Mouse (Mus musculus) mammary gland, adult 2 months (tissue): ENCODE results near the gene Serpina1d. TPM values are rescaled to one million over a fixed set of nuclear protein-coding genes. Genes with fewer than 3 reads are reported as not detected.

Experiments
- polyA plus RNA-seq: library from polyadenylated mRNA; depleted of rRNA; stranded (reverse); fragments of >200 nt; gene quantifications from 2 replicates; pipeline ENCODE4 v1.2.3, GENCODE M21; 2012; ENCODE audit warnings: low replicate concordance; rRNA removed

Serpina1d gene
- 0.52 and 2.8 TPM in 2 replicates for polyA plus RNA-seq

GRCm38 (mm10) chr12:103773246-103773851 lies at the start of gene Serpina1d:
Gene Serpina1d (minus strand): TSS chr12:103773592.

Other genes with a start within 250 kb of the Serpina1d start
- 0.84 and 0.89 TPM in 2 replicates for gene Ppp4r4, start 241.3 kb downstream of the Serpina1d start, polyA plus RNA-seq
- gene Serpina10, start 142.1 kb downstream of the Serpina1d start, polyA plus RNA-seq: 1.8 and 1.9 TPM in 2 replicates
- 0.43 TPM in 1 of 2 replicates, not detected in the other for gene Serpina6, start 116.4 kb downstream of the Serpina1d start, polyA plus RNA-seq
- not detected in 2 replicates for gene Serpina16, start 97.5 kb downstream of the Serpina1d start, polyA plus RNA-seq
- gene Serpina1f, start 78.1 kb downstream of the Serpina1d start, polyA plus RNA-seq: not detected in 2 replicates
- 23.0 and 37.2 TPM in 2 replicates for gene Serpina1b, start 56.8 kb upstream of the Serpina1d start, polyA plus RNA-seq
- gene Serpina1a, start 90.0 kb upstream of the Serpina1d start, polyA plus RNA-seq: 15.1 and 35.5 TPM in 2 replicates
- 2.3 and 13.1 TPM in 2 replicates for gene Serpina1c, start 131.3 kb upstream of the Serpina1d start, polyA plus RNA-seq
- gene Serpina1e, start 185.4 kb upstream of the Serpina1d start, polyA plus RNA-seq: 10.6 and 11.5 TPM in 2 replicates
- 0.07 and 1.2 TPM in 2 replicates for gene Serpina11, start 216.4 kb upstream of the Serpina1d start, polyA plus RNA-seq
- 0.04 TPM in 1 of 2 replicates, not detected in the other for gene Serpina9, start 240.2 kb upstream of the Serpina1d start, polyA plus RNA-seq